Mouse (Mus musculus) heart, adult 2 months (tissue): ENCODE measurements around the gene Sept9. TPM values are rescaled to one million over a fixed set of nuclear protein-coding genes. Genes with fewer than 3 reads are reported as not detected.

Experiments used
- DNase-seq, 2 experiments: peaks; one replicate each; pipeline ENCODE4 v3.0.0; 2021
- H3K27ac ChIP-seq: fragments of 200-600 bp; 2 replicates; pipeline ENCODE4 v1.8.1; 2022
- H3K27me3 ChIP-seq: fragments of 200-500 bp; 2 replicates; pipeline ENCODE4 v1.6.1; 2012; ENCODE audit warnings: mild to moderate bottlenecking, low read length, inconsistent platforms, mixed read lengths; ENCODE audit not compliant: control insufficient read depth, insufficient read depth
- H3K36me3 ChIP-seq: fragments of 200-500 bp; 2 replicates; pipeline ENCODE4 v1.6.1; 2012; ENCODE audit warnings: low read length, inconsistent platforms; ENCODE audit not compliant: control insufficient read depth, insufficient read depth
- H3K4me1 ChIP-seq: fragments of 200-500 bp; 2 replicates; pipeline ENCODE4 v1.6.1; 2011; ENCODE audit warnings: low read length; ENCODE audit not compliant: control insufficient read depth, insufficient read depth
- H3K4me3 ChIP-seq: fragments of 200-600 bp; 2 replicates; pipeline ENCODE4 v1.8.1; 2022
- H3K79me2 ChIP-seq: fragments of 200-500 bp; replicated peaks from 2 replicates; pipeline ENCODE4 v1.6.1; 2012; ENCODE audit warnings: mild to moderate bottlenecking, inconsistent platforms, low read length, moderate library complexity, mixed read lengths; ENCODE audit not compliant: control insufficient read depth, insufficient read depth
- H3K9ac ChIP-seq: fragments of 200-500 bp; 2 replicates; pipeline ENCODE4 v1.6.1; 2012; ENCODE audit warnings: low read depth, mild to moderate bottlenecking, control low read depth, inconsistent platforms, low read length, mixed read lengths
- CTCF ChIP-seq: fragments of 200-600 bp; IDR thresholded peaks from 2 replicates; pipeline ENCODE4 v1.8.1; 2022; ENCODE audit warnings: antibody characterized with exemption, mild to moderate bottlenecking, moderate library complexity
- EP300 ChIP-seq: fragments of 200-500 bp; IDR thresholded peaks from 2 replicates; pipeline ENCODE4 v1.6.1; 2011; ENCODE audit warnings: low read depth, low read length, control low read depth; ENCODE audit not compliant: insufficient read depth
- POLR2A ChIP-seq: fragments of 200-500 bp; IDR thresholded peaks from 2 replicates; pipeline ENCODE4 v1.6.1; 2011; ENCODE audit warnings: mild to moderate bottlenecking, low read depth, low read length, control low read depth; ENCODE audit not compliant: insufficient read depth
- WGBS: fragments of 180-500 bp; shearing (Covaris S2); methylation state at CpG from one replicate; pipeline ENCODE4 v1.1.7; 2018; 5-methylcytosine and 5-hydroxymethylcytosine counted together
- intact Hi-C: fragments of 180-260 bp; cut with DNase I; formaldehyde crosslinking; loops from one replicate; pipeline ENCODE4 v1.15.1; 2025
- polyA plus RNA-seq: library from polyadenylated mRNA; depleted of rRNA; stranded (reverse); fragments of >200 nt; gene quantifications from 2 replicates; pipeline ENCODE4 v1.2.3, GENCODE M21; 2012
- total RNA-seq, 2 experiments: library from RNA; stranded (reverse); gene quantifications; 2 replicates each; pipeline ENCODE4 v1.2.3; 2021

The Sept9 gene
- total and polyA plus RNA-seq, 3 experiments: 15.9 to 31.9 (median 28.2) TPM

GRCm38 (mm10) chr11:117177303-117177979 lies 22.0 kb upstream of the Sept9 start:
- TF ChIP-seq CTCF (peak; percentile 72), EP300 (peak; percentile 99), POLR2A (no peak)
- Histone ChIP-seq H3K27ac (no peak overlapping the region), H3K27me3 (no peaks in the 10 kb centered on the region), H3K79me2 (no peaks in the 10 kb centered on the region), H3K9ac (no peak overlapping the region), H3K4me1 (peaks cover 2% of the 10 kb centered on the region; the same call in 1 of the 2 replicates), H3K36me3 (no peaks in the 10 kb centered on the region), H3K4me3 (no peak overlapping the region)
- intact Hi-C loops: loop anchor here (1.0 to 10.0 kb wide), 3 partner anchors 105 to 293 kb away; partner anchors contain the start of gene Mgat5b
- DNase-seq: peak; percentile 88 to 94
- 48% methylated on average over 8 of the region's 11 CpGs for WGBS

GRCm38 (mm10) chr11:117179902-117180301 lies 19.6 kb upstream of the Sept9 start:
- Histone ChIP-seq H3K79me2 (no peaks in the 10 kb centered on the region), H3K27me3 (no peaks in the 10 kb centered on the region), H3K9ac (no peak overlapping the region), H3K27ac (no peak overlapping the region), H3K4me1 (peaks cover 2% of the 10 kb centered on the region; the same call in 1 of the 2 replicates), H3K36me3 (no peaks in the 10 kb centered on the region), H3K4me3 (no peak overlapping the region)
- WGBS: 82% methylated on average over 5 of the region's 5 CpGs
- TF ChIP-seq EP300 (no peak), CTCF (peak; percentile 66)
- intact Hi-C loops: loop anchor here (2.0 to 10.0 kb wide), 3 partner anchors 181 to 295 kb away; partner anchors contain the start of gene Mgat5b
- no peak for DNase-seq

DNA sequence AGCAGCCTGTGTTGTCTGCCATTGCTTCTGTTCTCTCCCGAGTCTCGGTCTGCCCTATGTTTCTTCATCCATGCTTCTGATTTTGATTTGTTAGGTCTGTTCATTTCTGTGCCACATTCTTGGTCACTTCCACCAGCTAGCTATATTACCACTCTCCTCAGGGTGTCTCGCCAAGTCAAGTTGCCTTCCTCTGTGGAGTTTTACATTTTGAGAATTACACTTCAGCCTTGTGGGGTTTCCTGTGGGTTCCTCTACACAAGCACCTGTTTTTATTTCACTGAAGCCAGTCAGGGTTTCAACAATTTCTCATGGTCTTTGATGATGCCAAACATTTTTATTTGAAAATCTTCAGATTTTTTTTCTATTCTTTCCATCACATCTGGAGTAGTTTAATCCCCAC lies 16.7 kb upstream of the Sept9 start:
- intact Hi-C loops: no loop called here
- no peak for DNase-seq
- Histone ChIP-seq H3K4me1 (no peaks in the 10 kb centered on the region), H3K36me3 (no peaks in the 10 kb centered on the region), H3K79me2 (no peaks in the 10 kb centered on the region), H3K4me3 (no peak overlapping the region), H3K9ac (no peak overlapping the region), H3K27ac (no peak overlapping the region), H3K27me3 (no peaks in the 10 kb centered on the region)
- TF ChIP-seq EP300 (no peak), CTCF (no peak), POLR2A (no peak)
- WGBS: 86% methylated on average over 3 of the region's 3 CpGs

GRCm38 (mm10) chr11:117183299-117183698 lies 16.2 kb upstream of the Sept9 start:
- Histone ChIP-seq H3K27ac (no peak overlapping the region), H3K4me1 (no peaks in the 10 kb centered on the region), H3K9ac (no peak overlapping the region), H3K79me2 (no peaks in the 10 kb centered on the region), H3K36me3 (no peaks in the 10 kb centered on the region), H3K27me3 (no peaks in the 10 kb centered on the region), H3K4me3 (no peak overlapping the region)
- no peak for TF ChIP-seq CTCF
- TF ChIP-seq EP300: no peak
- no peak for TF ChIP-seq POLR2A
- intact Hi-C loops: no loop called here
- 58% methylated on average over 3 of the region's 3 CpGs for WGBS
- DNase-seq: no peak

DNA sequence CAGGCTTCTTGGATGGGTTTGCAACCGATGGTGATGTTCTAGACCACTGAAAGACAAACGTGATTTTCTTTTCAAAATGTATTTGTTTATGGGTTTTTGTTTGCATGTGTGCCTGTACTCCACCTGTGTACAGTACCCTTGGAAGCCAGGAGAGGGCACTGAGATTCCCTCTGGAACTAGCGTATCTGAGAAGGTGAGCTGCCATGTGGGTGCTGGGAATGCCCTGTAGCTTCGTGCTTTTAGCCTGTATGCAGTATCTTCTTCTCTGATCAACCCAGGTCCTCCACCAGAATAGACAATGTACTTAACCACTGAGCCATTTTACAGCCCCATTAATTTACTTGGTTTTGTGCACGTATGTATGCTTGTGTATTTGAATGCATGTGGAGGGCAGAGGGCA lies 15.6 kb upstream of the Sept9 start:
- no peak overlapping the region for H3K4me3 ChIP-seq
- no peak overlapping the region for H3K9ac ChIP-seq
- H3K27ac ChIP-seq: no peak overlapping the region
- H3K27me3 ChIP-seq: no peaks in the 10 kb centered on the region
- TF ChIP-seq EP300 (no peak), CTCF (peak; percentile 10; the same call in 1 of the 2 replicates)
- H3K4me1 ChIP-seq: no peaks in the 10 kb centered on the region
- intact Hi-C loops: no loop called here
- no peak for DNase-seq
- H3K79me2 ChIP-seq: no peaks in the 10 kb centered on the region
- 89% methylated on average over 5 of the region's 5 CpGs for WGBS
- H3K36me3 ChIP-seq: no peaks in the 10 kb centered on the region

- Histone ChIP-seq H3K4me1 (no peaks in the 10 kb centered on the region), H3K4me3 (no peak overlapping the region), H3K9ac (no peak overlapping the region), H3K36me3 (no peaks in the 10 kb centered on the region), H3K79me2 (no peaks in the 10 kb centered on the region), H3K27me3 (no peaks in the 10 kb centered on the region), H3K27ac (no peak overlapping the region)
- intact Hi-C loops: no loop called here
- no peak for DNase-seq
- TF ChIP-seq EP300 (no peak), POLR2A (no peak), CTCF (no peak)
- 64% methylated on average over 21 of the region's 21 CpGs for WGBS
Observed at GRCm38 (mm10) chr11:117185076-117185933, 14.2 kb upstream of the Sept9 start.
